Mouse (Mus musculus): Measurements from ENCODE around the gene Mtln.

Mtln gene

GRCm38 (mm10) chr2:127791919-127792603, at the start of gene Mtln:
Gene Mtln (minus strand): TSS chr2:127792488.
- DNase-seq (ENCODE audit: low read depth): peak; percentile 86

- DNase-seq (ENCODE audit: low read depth): no peak
Measured at GRCm38 (mm10) chr2:127841402-127841801, 49.1 kb upstream of the Mtln start.

- no peak for DNase-seq (ENCODE audit: low read depth)
Measured at GRCm38 (mm10) chr2:127839425-127839824, 47.1 kb upstream of the Mtln start.

- DNase-seq (ENCODE audit: low read depth): no peak
Measured at GRCm38 (mm10) chr2:127838576-127838975, 46.3 kb upstream of the Mtln start, which contains the start of gene Acoxl. Gene Acoxl (plus strand): TSS chr2:127838876.

- peak; percentile 68 for DNase-seq (ENCODE audit: low read depth)
Measured at GRCm38 (mm10) chr2:127832833-127833190, 40.5 kb upstream of the Mtln start.

- no peak for DNase-seq (ENCODE audit: low read depth)
Measured at GRCm38 (mm10) chr2:127832103-127832832, 40.0 kb upstream of the Mtln start.

GRCm38 (mm10) chr2:127831401-127832102, 39.3 kb upstream of the Mtln start, which contains the start of gene Bub1:
Gene Bub1 (minus strand): TSS chr2:127831865.
- DNase-seq (ENCODE audit: low read depth): peak; percentile 80

GRCm38 (mm10) chr2:127789651-127790270, 2.5 kb downstream of the Mtln start:
- no peak for DNase-seq (ENCODE audit: low read depth)

- DNase-seq (ENCODE audit: low read depth): no peak
Measured at GRCm38 (mm10) chr2:127789138-127789537, 3.1 kb downstream of the Mtln start.

- peak; percentile 74 for DNase-seq (ENCODE audit: low read depth)
Measured at GRCm38 (mm10) chr2:127788440-127789116, 3.7 kb downstream of the Mtln start, which contains the start of gene Nphp1. Gene Nphp1 (minus strand): TSS chr2:127788897.

- no peak for DNase-seq (ENCODE audit: low read depth)
Measured at GRCm38 (mm10) chr2:127787226-127787625, 5.1 kb downstream of the Mtln start.

GRCm38 (mm10) chr2:127778451-127778850, 13.8 kb downstream of the Mtln start:
- DNase-seq (ENCODE audit: low read depth): no peak

- DNase-seq (ENCODE audit: low read depth): no peak
Measured at GRCm38 (mm10) chr2:127775013-127775412, 17.3 kb downstream of the Mtln start.

- no peak for DNase-seq (ENCODE audit: low read depth)
Measured at GRCm38 (mm10) chr2:127774578-127774941, 17.7 kb downstream of the Mtln start.

GRCm38 (mm10) chr2:127773938-127774577, 18.2 kb downstream of the Mtln start:
- DNase-seq (ENCODE audit: low read depth): no peak

- no peak for DNase-seq (ENCODE audit: low read depth)
Measured at GRCm38 (mm10) chr2:127761587-127761986, 30.7 kb downstream of the Mtln start.

GRCm38 (mm10) chr2:127760429-127761000, 31.8 kb downstream of the Mtln start:
- no peak for DNase-seq (ENCODE audit: low read depth)

GRCm38 (mm10) chr2:127760014-127760413, 32.3 kb downstream of the Mtln start:
- DNase-seq (ENCODE audit: low read depth): no peak

GRCm38 (mm10) chr2:127759157-127759880, 33.0 kb downstream of the Mtln start:
- DNase-seq (ENCODE audit: low read depth): no peak

- no peak for DNase-seq (ENCODE audit: low read depth)
Measured at GRCm38 (mm10) chr2:127757171-127757570, 35.1 kb downstream of the Mtln start.
